Mouse (Mus musculus): Measurements from ENCODE around the gene Clip1.

The Clip1 gene

DNA sequence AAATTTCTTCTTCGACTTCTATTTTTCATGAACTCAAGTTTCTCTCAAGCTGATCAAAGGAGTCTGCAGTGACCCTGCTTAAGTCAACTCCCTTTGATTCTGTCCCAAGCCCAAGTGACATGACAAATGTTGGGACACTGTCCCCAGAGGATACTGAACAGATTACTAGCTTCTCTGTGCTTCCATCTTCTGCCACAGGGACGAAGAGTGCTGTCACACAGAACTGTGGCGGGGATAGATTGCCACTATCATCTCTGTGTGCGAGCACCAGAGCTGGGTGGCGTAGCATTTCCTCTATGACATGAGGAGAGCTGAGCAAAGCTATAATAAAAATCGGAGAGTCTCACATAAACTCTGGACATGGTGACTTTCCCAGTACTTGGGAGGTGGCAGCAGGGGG, 82.2 kb downstream of the Clip1 start:
- no peak for DNase-seq

DNA sequence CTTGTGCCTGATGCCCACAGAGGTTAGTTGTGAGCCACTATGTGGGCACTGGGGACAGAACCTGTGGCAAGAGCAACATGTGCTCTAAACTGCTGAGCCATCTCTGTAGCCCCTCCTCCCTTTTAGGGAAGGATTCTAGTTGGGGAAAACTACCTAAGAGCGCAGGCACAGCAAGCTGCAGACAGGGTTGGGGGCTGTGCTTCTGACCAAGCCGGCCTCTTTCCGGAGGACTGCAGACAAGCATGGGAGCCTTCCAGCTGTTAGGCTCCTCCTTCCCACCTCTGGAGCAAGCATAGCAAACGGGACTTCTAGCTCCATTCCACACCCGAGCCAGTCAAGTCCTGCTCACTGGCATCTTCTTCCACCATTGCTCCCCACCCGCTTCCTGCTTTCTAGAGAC, 85.1 kb downstream of the Clip1 start:
- DNase-seq = no peak

- no peak for DNase-seq
Measured at GRCm38 (mm10) chr5:123593622-123594280, 90.7 kb downstream of the Clip1 start.

- DNase-seq = no peak
Measured at GRCm38 (mm10) chr5:123580043-123580442, 104.4 kb downstream of the Clip1 start.

GRCm38 (mm10) chr5:123576696-123577095, 107.7 kb downstream of the Clip1 start:
- no peak for DNase-seq

GRCm38 (mm10) chr5:123573362-123573761, 111.1 kb downstream of the Clip1 start:
- no peak for DNase-seq

DNA sequence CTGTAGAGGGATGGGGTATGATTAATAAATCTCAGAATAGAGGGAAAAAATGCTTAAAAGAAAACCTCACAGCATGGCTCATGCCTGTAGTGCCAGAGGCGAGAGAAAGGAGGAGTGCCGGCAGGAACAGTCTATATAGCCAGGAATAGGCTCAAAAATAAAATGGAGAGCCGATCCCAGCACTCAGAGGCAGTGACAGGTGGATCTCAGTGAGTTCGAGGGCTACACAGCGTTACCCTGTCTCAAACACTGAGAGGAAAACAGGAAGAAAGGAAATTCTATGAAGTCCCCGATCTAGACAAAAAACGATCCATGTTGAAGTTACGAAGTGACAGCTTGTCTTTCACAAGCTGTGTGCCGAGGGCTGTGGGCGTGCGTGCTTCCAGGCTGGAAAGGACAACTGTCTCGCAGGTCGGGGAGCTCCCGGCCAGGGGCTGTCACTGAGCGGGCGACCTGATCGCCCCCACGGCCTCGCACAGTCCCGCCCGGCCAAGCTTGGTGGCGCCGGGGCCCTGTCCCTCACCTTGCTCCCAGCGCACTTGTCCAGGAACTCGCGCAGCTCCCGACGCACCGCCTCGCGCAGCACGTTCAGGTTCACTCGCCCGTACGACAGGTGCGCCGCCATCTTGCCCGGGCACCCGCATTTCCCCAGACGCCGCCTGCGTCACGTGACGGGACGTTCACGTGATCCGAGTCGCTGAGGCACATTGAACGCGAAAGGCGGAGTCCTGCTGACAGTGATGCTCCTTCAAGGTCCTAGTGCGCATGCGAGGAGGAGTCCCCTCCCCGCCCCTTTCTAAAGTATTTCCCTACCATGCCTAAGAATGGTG, 111.8 kb downstream of the Clip1 start, which contains the start of gene Vps33a:
Vps33a (minus strand) TSS at position 682 of the 830 bp plus-strand sequence.
- DNase-seq = peak; percentile 99

GRCm38 (mm10) chr5:123561128-123561527, 123.3 kb downstream of the Clip1 start:
- DNase-seq = no peak

DNA sequence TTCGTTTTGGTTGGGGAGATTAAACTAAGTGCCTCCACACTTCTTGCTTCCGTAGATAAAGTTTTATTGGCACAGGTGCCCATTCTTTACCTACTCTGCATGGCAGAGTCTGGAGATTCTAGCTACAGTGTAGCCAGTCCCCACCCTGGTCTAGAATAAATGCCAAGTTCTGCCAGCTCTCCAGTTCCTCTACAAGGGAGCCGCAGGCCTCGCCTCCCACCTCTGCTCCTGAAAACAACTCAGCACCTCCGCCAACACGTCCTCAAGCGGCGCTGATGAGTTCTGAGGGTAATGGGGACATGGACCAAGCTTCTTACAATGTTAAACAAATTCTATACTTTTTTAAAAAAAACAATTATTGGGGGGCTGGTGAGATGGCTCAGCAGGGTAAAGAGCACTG, 124.8 kb downstream of the Clip1 start:
- no peak for DNase-seq

DNA sequence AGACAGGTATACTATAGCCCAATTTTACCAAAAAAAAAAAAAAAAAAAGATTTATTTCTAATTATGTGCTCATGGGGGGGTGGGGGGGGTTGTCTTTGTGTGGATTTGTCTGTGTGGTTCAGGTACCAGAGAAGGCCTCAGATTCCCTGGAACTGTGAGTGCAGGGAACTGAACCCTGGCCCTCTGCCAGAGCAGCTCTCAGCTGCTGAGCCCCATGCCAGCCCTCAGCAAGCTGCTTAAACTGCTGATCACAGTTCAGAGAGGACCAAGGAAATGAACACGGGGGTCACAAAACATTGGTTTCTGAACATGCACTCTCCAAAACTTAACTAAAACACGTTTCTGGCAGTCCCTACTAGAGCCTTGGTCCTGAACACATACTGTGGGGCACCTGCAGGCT, 128.0 kb downstream of the Clip1 start:
- DNase-seq = peak; percentile 82 to 90

DNA sequence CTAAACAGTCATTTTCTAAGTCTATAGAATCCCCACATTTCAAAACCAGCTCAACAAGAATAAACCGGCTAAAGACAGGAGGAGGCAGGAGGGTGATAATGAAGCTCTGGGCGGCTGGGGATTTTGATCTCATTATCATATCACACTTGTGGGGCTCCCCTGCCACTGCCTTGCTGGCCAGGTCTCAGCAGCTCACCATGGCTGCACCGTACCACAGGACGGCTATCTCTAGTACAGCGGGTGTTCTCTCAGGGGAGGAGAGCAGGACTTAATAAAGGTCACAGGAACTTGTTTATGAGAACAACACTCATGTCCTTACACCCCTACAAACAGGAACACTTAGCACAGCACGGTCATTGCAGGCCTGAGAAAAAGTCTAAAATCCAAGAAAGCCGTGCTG, 128.7 kb downstream of the Clip1 start:
- DNase-seq = no peak

DNA sequence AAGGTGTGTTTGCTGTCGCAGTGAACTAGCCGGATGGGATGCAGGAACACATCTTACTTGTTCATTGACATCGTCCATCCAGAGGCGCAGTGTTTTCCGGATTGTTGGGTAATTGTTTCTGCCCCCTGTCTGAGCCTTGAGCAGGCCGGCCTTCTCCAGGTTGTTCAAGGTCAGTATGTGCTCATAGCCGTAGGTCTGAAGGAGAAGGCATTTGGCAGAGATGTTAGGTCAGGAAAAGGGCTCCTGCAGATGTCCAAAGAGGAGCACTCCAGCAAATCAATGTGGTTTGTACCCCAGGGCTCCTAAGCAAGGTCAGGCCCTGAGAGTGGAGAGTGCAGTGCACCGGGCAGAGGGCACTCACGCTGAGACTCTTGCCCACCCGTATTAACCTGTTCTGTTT, 150.6 kb downstream of the Clip1 start:
- DNase-seq = no peak

DNA sequence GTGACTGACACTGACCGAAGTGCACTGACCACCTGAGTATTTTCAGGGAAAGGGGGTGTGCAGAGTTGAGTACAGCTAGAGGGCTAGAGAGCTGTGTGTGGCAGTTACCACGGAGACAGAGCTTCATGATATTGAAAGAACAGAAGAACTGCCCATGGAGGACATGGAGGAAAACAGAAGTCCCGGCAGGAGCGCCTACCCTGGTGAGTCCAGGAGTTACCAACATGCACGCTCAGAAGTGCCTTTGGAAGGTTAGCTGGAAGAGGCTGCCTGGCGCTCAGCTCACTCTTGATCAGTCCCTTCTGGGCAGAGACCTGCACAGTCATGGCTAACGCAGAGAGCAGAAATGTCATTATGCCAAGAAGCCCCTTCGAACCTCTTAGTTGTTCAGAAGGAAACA, 154.4 kb downstream of the Clip1 start:
- no peak for DNase-seq

GRCm38 (mm10) chr5:123528641-123529040, 155.8 kb downstream of the Clip1 start:
- DNase-seq = no peak

Measured in kidney, postnatal 36 days (tissue).